Mouse (Mus musculus) megakaryocyte-erythroid progenitor cell, adult 5-6 weeks (primary cell): ENCODE measurements at regions not wholly inside any gene's neighbourhood (a gene's known extent, or its start where the extent isn't known, plus 50 kb on each side); places are given as distances from the start of the nearest gene placed in this dataset.

Experiments
- ATAC-seq: replicated peaks from 2 replicates; pipeline ENCODE4 v1.8.0; 2016; ENCODE audit warnings: mild to moderate bottlenecking, inconsistent platforms; ENCODE audit not compliant: severe bottlenecking, poor library complexity, low FRiP score, low TSS enrichment

GRCm38 (mm10) chr1:72054541-72054940 is 157.6 kb downstream of the Mreg start:
- no peak for ATAC-seq

DNA sequence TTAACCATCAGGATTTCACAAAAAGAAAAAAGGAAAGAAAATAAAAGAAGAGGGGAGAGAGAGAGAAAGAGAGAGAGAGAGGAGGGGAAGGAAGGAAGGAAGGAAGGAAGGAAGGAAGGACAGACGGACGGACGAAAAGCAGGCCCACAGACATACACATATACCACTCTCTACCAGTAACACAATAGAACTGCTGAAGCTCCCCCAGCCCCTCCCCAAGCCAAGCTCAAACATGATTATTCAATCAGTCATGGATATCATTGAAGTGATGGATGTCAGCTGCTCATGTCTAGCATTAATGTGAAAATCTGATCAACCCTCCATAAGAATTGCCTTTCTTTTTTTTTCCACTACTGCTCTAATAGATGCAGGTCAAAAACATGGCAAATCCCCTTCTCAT is 161.2 kb downstream of the Mreg start:
- no peak for ATAC-seq

DNA sequence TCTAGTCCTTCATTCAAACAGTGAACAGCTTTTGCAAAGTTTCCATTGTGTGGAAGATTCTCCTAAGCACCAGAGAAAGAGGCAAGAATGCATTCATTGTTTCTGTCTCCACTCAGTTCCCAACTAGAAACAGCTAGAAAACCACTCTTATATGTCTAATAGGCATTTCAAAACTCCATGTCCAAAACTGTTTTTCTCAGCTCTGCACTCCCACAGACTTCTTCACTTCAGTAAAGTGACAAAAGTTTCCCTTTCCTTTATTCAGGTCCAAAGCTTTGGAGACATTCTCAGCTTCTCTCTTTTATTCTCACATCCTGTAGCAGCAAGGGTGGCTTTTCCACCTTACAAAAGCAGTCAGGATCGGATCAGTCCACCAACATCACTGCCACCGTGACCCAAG is 166.0 kb downstream of the Mreg start:
- no peak for ATAC-seq

- no peak for ATAC-seq
Observed at GRCm38 (mm10) chr1:72038518-72038917, 173.6 kb downstream of the Mreg start.

DNA sequence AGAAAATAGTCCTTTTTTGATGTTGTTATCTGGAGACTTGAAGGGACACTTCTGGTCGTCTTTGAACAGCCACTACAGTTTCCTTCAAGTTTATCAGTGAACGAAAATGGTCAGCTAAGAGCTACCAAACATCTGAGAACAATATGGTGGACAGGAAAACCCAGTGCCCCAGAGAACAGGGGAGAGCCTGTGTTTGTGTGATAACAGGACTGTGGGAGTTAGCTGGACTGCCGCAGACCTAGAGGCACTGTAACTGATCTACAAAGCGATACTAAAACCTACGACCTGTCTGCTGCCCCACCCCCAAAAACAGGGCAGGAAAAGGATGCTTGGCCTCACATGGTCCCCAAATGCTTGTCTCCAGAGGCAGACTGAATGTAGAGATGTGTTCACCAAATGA is 175.5 kb downstream of the Mreg start:
- ATAC-seq = peak; percentile 77

DNA sequence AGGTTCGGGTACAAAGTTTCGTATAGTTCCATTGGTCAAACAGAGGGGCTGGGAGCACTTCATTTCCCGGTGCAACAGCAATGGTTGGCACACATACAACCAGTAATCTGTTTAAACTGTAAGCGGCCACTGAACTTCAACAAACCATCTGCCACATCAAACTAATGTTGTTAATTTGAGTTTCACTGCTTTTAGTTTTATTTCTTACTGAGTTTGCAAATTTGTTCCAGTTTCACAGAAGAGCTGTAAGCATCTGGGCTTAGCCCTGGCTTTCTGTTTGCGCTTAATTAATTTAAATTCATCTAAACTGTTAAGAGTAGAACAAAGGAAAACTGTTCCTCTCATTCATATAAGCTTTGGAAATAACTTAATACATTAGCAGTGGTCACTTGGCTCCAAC is 176.0 kb downstream of the Mreg start:
- ATAC-seq = no peak

- ATAC-seq = no peak
Observed at GRCm38 (mm10) chr1:72033941-72034340, 178.2 kb downstream of the Mreg start.

- no peak for ATAC-seq
Observed at GRCm38 (mm10) chr1:72032214-72032613, 179.9 kb downstream of the Mreg start.

GRCm38 (mm10) chr1:72030763-72031405 is 181.2 kb downstream of the Mreg start:
- no peak for ATAC-seq

DNA sequence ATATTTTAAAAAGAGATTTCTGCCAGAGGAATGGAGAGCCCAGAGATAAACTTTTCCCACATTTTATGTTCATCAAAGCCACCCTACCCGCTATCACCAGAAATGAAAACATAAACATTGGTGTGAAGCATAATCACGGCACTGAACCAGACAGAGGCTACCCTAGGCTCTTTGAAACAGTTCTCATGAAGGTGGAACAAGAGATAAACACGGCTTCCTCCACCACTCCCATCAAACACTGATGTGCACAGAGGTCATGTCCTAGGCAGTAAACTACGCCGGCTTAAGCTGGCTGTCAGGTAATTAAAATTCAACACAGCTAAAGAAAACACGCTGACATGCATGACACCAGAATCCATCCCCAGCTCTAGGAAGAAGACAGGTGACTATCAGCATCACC is 182.5 kb downstream of the Mreg start:
- no peak for ATAC-seq

- no peak for ATAC-seq
Observed at GRCm38 (mm10) chr1:72026861-72027260, 185.2 kb downstream of the Mreg start.

DNA sequence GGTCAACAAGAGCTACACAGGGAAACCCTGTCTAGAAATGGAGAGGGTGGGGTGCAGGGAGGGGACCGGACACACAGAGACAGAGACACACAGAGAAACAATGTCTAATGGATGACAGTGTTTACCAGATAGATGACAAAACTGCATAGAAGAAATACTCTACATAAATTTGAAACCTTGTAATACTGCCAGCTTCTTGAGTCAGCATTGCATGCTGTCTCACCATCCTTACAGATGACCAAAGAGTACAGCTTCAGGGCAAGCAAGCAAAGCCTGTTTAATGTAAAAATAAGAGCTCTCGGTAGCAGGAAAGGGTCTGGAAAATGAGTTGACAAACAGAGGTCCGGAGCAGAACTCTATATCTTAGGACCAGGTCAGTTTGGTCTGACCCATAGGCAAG is 189.5 kb downstream of the Mreg start:
- no peak for ATAC-seq

DNA sequence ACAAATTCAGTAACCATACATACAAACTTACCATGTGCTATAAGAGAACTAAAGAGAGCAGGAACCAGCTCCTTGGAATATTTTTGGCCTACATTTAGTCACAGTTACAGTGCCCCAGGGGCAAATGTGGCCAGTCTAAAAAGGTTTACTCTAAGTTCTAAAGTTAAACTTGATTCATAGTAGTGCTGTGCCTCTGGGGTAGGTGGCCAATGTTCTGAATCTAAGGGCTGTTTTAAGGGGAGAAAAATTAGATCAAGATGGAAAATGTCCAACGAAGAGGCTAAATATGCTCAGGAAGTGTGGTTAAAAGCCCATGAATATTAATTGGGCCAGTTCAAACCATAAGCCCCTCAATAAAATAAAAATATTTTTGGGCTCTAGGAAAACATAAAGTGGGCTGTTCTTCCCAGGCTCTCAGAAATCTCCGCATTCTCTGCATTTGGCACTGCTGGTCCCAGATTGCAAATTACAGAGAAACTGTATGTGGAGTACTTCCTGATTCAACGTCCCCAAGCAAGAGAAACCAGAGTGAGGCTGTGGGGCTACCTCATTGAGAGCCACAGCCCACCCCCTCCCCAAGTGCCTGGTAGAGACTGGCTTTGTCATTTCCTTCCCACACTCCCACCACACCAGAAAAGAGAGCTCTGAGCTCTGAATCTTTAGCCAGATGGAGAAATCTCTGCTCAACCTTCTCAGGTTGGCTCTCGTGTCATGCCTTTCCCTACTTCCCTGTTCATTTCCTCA is 193.5 kb downstream of the Mreg start:
- no peak for ATAC-seq

GRCm38 (mm10) chr1:72017814-72018478 is 194.2 kb downstream of the Mreg start:
- no peak for ATAC-seq

- ATAC-seq = no peak
Observed at GRCm38 (mm10) chr1:72015471-72015870, 196.6 kb downstream of the Mreg start.

DNA sequence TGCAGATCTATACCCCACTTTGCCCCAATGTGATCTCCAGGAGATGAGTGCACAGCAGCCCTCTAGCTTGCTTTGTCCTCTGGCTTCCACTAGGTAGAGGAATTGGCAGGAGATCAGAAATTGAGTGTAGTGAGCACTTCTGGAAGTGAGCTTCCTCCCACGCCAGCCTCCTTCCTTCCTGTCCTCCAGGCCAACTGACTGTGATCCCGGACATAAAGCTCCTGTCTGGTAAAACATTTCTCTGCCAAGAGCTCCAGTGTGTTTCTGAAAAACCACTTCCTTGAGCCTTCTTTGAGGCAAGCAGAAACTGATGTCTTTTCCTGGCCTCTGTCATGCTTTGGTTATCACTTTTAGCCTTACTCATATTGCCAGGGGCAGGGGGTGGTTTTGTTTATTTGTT is 197.5 kb downstream of the Mreg start:
- ATAC-seq = no peak

- ATAC-seq = no peak
Observed at GRCm38 (mm10) chr1:72013863-72014262, 198.2 kb downstream of the Mreg start.

- no peak for ATAC-seq
Observed at GRCm38 (mm10) chr1:72012710-72013109, 199.4 kb downstream of the Mreg start.

DNA sequence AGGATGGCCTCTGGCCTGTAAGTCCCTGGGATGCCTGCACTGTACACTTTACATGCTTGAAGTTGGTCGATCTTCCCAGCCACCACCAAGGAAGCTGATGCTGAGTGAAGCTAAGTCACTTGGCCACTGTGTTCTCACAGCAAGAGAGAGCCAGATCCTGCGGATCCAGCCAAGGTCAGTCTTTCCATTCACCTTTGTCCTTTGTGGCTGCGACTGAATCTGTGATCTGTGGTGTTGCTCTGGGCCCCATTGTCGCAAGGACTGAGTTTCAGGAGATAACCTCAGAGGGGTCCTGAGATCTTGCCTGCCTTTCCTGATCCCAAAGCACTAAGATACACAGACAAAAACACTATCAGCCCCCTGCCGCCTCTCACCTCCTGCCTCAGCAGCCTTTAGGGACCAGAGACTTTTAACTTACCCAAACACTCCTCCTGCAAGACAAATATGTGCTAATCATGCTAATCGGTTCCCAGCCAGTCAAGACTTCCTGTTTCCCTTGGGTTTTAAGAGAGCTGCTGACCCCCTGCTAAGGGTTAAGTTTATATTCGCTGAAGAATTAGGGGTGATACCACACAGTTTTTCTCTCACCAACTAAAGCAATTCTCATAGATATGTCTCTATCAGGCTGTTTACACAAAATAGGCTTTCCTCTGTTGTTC is 202.7 kb downstream of the Mreg start:
- 0 out of 2 replicates have a peak, but pooled peaks have one; percentile 33 for ATAC-seq

- no peak for ATAC-seq
Observed at GRCm38 (mm10) chr1:72006696-72007291, 205.3 kb downstream of the Mreg start.
